Mouse (Mus musculus): Measurements from ENCODE around the gene Kmo.

GRCm38 (mm10) chr1:175574129-175574528, 46.1 kb upstream of the Kmo start:
- no peak for TF ChIP-seq POLR2A (IDR thresholded peaks at IDR 0.05; ENCODE audit: borderline replicate concordance, control insufficient read depth, low read depth, low read length)
- no peak for TF ChIP-seq CTCF (IDR thresholded peaks at IDR 0.05; ENCODE audit: control insufficient read depth, insufficient read depth, low read length)
